Mouse (Mus musculus): ENCODE data around the gene Itpripl1. TPM values are rescaled to one million over a fixed set of nuclear protein-coding genes. Genes with fewer than 3 reads are reported as not detected.
A peak's percentile ranks its signal among the peaks of the same experiment; 100 is the strongest.
"Not testable (repeated sequence)": the region's sequence is repeated elsewhere in the genome, so short reads cannot be mapped to it uniquely, and the experiment has no call there.

The Itpripl1 gene
- 1 to 10 TPM; 1.9 to 6.6 (median 4.2) TPM for total RNA-seq (2022)

GRCm38 (mm10) chr2:127143158-127144063 lies at the start of gene Itpripl1:
TSS of gene Itpripl1 (minus strand) at chr2:127143442.
- no peak for DNase-seq (ENCODE audit: low spot score in 2 of 2)

DNA sequence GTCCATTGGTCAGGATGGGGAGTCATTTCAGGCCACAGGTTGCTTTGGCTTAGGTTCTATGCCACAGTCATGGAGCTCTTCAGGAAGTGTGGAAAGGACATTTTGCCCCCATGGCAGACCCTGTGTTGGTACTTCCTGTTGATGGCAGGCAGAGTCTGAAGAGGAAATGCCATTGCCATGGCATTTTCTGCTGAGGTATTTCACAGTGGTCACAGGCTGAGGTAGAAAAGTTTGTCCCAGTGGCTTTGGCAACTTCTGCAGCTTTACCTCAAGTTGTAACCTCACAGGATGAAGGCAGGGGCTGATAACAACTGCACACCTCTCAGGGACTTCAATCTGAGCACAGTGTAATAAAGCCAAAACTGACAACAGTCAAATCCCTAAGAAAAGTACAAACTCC lies 46.3 kb upstream of the Itpripl1 start:
- DNase-seq (ENCODE audit: low spot score in 2 of 2) = no peak

DNA sequence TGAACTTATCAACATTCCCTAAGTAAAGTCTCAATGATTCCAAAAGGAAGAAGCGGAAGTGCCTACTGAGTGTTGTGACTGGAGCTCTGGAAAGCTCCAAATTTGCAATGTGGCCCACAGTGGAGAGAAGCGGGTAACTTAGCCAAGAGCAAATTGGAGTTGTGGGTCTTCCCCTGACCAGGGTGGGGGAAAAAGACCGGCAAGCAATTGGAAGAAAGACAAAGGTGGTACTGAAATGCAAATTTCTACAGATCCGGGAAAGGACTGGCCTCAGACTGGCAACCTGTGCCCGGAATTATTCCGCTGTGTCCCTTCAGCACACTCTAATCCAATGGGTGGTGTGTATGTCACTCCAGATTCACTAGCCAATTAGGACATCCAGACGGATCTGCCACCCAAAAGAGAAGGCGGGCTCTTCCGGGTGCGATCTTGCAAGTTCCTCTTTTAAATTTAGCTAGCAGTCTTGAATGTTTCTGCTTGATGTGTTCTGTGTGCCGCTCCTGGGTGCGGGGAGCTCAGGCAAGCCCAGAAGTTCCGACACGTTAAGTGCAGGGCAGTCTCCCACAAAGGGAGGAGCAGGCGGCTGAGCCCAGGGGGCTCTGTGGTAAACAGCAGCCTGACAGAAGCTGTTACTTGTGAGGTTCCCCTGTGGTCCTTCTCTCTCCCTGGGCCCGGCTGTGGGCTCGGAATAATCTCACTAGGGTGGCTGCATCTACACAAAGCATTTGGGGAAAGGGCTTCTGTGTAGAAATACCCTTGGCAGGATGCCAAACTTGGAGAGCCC lies 39.5 kb upstream of the Itpripl1 start:
- DNase-seq (ENCODE audit: low spot score in 2 of 2) = peak; percentile 82 to 87

- not testable (repeated sequence) for DNase-seq (ENCODE audit: low spot score in 2 of 2)
Observed at GRCm38 (mm10) chr2:127166261-127166660, 23.0 kb upstream of the Itpripl1 start.

GRCm38 (mm10) chr2:127165675-127166074 lies 22.4 kb upstream of the Itpripl1 start:
- DNase-seq (ENCODE audit: low spot score in 2 of 2) = no peak

- no peak for DNase-seq (ENCODE audit: low spot score in 2 of 2)
Observed at GRCm38 (mm10) chr2:127145699-127146098, 2.5 kb upstream of the Itpripl1 start.

DNA sequence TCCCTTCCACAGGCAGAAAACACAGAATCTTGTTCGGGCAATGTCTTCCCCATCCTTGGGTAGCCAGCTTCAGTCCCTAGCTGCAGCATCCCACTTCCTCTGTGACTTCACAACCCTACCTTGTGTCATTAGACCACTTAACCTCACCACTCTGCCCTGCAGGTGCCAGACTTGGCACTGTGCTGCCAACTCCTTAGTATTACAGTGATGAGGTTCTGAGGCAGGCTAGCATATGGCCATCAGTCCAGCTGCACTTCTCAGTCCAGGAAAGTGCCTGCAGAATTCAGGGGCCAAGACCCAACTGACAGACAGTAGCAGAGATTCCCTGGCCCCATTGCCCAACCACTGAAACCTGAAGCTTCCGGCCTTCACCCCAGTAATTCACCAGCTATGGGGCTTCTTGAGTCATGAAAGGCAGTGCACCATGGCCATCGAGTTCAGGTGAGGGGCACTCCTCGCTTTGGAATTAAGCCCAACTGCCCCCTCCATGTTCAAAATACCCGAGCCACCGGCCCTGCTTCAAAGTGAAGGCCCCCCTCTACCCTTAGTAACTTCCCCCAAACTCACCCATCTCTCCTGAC lies 575 bp downstream of the Itpripl1 start:
- no peak for DNase-seq (ENCODE audit: low spot score in 2 of 2)

DNA sequence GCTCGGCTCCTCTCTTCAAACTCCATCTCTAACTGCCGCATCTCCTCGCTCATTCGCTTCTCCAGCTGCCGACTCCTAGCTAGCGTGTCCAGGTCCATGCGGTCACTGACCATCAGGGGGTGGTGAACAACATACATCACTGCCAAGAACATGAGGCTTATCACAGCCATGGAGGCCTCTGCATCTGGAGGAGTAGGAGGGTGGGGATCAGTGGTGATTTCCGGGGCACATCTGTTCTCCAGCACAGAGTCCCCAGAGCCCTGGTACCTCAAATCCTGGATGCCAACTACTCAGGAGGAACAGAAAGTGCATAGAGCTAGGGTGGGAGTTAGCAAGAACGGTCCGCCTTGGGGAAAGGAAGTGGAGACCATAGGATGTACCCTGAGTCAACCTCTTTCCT lies 1.2 kb downstream of the Itpripl1 start:
- DNase-seq (ENCODE audit: low spot score in 2 of 2) = no peak

GRCm38 (mm10) chr2:127140011-127140410 lies 3.2 kb downstream of the Itpripl1 start:
- peak in 1 of 2 experiments; percentile 18 for DNase-seq (ENCODE audit: low spot score in 2 of 2)

DNA sequence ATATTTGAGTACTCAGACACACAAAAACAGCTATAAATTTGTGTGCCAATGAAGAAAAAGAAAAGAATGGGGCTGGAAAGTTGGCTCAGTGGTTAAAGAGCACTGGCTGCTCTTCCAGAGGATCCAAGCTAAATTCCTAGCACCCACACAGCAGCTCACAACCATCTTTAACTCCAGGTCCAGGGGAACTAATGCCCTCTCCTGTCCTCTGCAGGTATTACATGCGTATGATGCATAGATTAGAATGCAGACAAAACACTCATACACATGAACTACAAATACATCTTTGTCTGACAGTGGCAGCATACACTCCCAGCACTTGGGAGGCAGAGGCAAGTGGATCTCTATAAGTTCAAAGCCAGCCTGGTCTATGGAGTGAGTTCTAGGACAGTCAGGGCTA lies 3.6 kb downstream of the Itpripl1 start:
- DNase-seq (ENCODE audit: low spot score in 2 of 2) = no peak

GRCm38 (mm10) chr2:127139094-127139493 lies 4.1 kb downstream of the Itpripl1 start:
- no peak for DNase-seq (ENCODE audit: low spot score in 2 of 2)

DNA sequence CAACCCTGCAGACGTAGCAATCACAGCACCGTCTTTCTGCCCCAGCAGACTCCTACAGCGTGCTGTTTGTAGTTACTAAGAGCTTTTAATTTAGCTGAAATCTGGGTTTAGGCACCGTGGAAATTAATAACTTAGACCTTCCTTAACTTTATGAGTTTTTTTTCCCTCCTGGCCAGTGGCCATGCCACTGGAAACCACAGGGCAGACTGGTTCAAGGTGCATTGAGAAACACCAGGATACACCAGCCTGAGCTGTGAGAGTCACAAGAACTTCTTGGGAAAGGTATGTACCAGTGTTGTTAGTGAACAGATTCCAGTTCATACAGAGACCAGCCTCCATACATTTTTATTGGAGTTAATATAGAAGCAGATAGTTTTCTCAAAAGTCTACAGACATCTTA lies 4.8 kb downstream of the Itpripl1 start:
- no peak for DNase-seq (ENCODE audit: low spot score in 2 of 2)

- DNase-seq (ENCODE audit: low spot score in 2 of 2) = no peak
Observed at GRCm38 (mm10) chr2:127137838-127138420, 5.3 kb downstream of the Itpripl1 start.

DNA sequence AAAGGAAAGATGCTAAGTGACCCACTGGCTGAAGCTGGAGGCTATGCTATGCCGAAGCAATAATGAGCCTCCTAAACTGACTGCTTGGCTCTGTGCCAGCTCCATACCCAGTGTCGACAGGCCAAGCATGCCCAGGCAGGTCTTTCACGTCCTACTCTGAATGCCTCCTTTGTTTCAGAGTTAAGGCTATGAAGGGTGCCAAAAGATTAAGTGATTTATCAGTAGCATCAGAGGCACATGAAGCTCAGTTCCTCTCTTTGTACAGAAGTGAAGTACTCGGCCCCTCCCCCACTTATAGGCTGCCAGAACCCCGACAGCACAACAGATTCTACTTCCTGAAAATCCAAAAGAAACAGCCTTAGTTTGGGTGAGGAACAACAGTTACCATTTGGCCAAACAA lies 6.3 kb downstream of the Itpripl1 start:
- no peak for DNase-seq (ENCODE audit: low spot score in 2 of 2)

GRCm38 (mm10) chr2:127135255-127135654 lies 8.0 kb downstream of the Itpripl1 start:
- DNase-seq (ENCODE audit: low spot score in 2 of 2) = not testable (repeated sequence)

DNA sequence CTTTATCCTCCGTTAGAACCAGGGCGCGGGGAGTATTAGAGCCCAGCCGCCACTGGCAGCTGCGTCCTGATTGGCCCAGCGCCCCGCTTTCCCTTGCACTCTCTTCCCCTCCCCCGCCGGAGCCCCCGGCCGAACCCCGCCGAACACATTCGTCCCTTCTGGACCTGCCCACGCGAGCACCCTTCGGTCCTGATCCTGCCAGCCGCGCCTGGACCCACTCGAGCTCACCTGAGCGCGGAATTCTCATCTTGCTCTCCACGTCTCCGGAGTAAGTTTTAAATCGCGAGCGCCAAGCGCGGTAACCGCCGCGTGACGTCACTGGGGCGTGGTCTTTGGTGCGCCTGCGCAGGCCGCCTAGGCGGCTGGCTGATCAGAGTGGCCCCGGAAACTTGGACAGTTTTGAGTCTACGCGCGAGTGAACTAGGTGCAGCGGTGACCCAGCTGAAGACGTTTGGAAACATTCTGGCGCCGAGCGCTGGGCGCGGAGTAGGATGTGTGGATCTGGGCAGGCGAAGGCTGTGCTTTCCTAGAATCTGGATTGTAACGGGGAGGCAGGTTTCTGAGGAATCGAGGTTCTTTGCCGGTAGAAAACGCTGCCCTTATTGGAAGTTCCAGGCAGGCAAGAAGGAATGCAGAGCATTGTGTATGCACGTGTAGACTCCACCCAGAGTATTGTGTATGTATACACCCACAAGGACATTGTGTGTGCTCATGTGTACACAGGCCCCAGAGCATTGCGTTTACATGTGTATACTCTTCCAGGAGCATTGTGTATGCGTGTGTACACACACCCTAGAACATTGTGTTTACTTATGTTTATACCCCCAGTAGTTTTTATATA lies 9.4 kb downstream of the Itpripl1 start, which contains the start of gene Ncaph:
Ncaph (minus strand) TSS at position 334 of the 841 bp plus-strand sequence.
- DNase-seq (ENCODE audit: low spot score in 2 of 2) = peak; percentile 64 to 86

DNA sequence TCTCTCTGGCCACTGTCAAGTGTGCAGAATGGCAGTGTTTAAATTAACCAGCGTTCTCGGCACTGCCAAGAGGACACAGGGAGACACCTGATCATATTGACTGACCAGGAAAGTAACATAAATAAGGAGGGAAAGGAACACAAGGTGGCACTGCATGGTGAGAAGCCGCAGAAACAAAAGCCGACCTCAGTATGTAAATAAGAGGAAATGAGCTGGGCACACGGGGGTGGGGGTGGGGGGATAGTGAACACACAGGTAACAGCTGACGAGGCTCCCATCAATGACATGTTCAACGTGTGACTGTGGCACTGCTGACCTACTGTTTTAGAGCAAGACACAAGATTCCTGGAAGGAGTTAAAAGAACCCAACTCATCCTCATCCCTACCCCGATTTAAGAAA lies 11.9 kb downstream of the Itpripl1 start:
- DNase-seq (ENCODE audit: low spot score in 2 of 2) = no peak

- DNase-seq (ENCODE audit: low spot score in 2 of 2) = no peak
Observed at GRCm38 (mm10) chr2:127128926-127129325, 14.3 kb downstream of the Itpripl1 start.

DNA sequence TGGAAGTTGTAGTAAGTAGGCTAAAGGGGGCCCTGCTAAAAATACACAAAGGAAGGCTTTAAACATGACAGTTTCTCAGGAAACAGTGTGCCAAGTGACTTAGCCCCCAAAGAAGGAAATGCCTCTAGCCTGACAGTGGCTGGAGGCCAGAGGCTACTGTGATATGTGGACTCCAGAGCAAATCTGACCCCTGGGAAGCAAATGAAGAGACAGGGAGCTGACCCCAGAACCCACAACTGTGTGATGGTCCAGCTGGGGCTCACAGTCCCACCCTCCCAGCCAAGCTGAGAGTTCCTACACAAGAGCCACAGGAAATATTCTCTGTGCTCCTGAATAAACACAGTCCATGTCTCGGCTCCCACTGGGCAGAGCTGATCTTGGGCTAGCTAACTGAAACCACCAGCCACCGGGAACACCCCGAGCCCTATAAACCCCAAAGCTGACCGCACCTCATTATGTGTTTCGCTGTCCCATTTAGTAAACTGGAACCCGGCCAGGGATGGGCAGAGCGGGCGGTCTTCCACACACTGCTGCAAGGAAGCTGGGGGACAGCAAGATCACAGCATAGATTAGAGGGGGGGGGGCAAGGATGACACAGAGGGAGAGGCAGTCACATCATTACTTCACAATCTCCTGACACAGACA lies 21.5 kb downstream of the Itpripl1 start:
- no peak for DNase-seq (ENCODE audit: low spot score in 2 of 2)

- DNase-seq (ENCODE audit: low spot score in 2 of 2) = no peak
Observed at GRCm38 (mm10) chr2:127108986-127109385, 34.3 kb downstream of the Itpripl1 start.
